Mouse (Mus musculus): Measurements from ENCODE around the gene Slc23a4. TPM values are rescaled to one million over a fixed set of nuclear protein-coding genes. Genes with fewer than 3 reads are reported as not detected.

Slc23a4 gene
- polyA plus RNA-seq, 1 experiment = 0.07 TPM

- no peaks in the 10 kb centered on the region for H3K79me2 ChIP-seq (ENCODE audit: control insufficient read depth, insufficient read depth)
- H3K4me2 ChIP-seq (ENCODE audit: low read depth) = no peak overlapping the region
- H3K4me3 ChIP-seq = no peak overlapping the region
- H3K27me3 ChIP-seq (ENCODE audit: control insufficient read depth, insufficient read depth, insufficient read length) = no peaks in the 10 kb centered on the region
- H3K36me3 ChIP-seq (ENCODE audit: control insufficient read depth, insufficient read depth) = no peaks in the 10 kb centered on the region
- TF ChIP-seq POLR2AphosphoS2 (IDR thresholded peaks at IDR 0.05; ENCODE audit: insufficient read length, low read depth) (no peak), E2F4 (IDR thresholded peaks at IDR 0.05; ENCODE audit: insufficient read depth) (no peak), MYOD1 (IDR thresholded peaks at IDR 0.05; ENCODE audit: control insufficient read depth in 1 of 3, insufficient read length in 2 of 3, low read depth in 2 of 3) (no peak), MYOG (IDR thresholded peaks at IDR 0.05; ENCODE audit: control insufficient read depth in 1 of 3, insufficient read depth in 1 of 3, insufficient read length in 2 of 3, low read depth in 2 of 3) (no peak)
- H3ac ChIP-seq (ENCODE audit: control insufficient read depth, insufficient read length) = no peak overlapping the region
Measured at GRCm38 (mm10) chr6:34954926-34955861, 33.0 kb downstream of the Slc23a4 start.

- no peak overlapping the region for H3K4me3 ChIP-seq
- H3K4me2 ChIP-seq (ENCODE audit: low read depth) = no peak overlapping the region
- H3ac ChIP-seq (ENCODE audit: control insufficient read depth, insufficient read length) = no peak overlapping the region
- no peaks in the 10 kb centered on the region for H3K27me3 ChIP-seq (ENCODE audit: control insufficient read depth, insufficient read depth, insufficient read length)
- H3K36me3 ChIP-seq (ENCODE audit: control insufficient read depth, insufficient read depth) = no peaks in the 10 kb centered on the region
- TF ChIP-seq SRF (IDR thresholded peaks at IDR 0.05; ENCODE audit: control insufficient read depth, insufficient read length, low read depth) (no peak), POLR2A (IDR thresholded peaks at IDR 0.05; ENCODE audit: insufficient read length, low read depth) (no peak), USF1 (IDR thresholded peaks at IDR 0.05; ENCODE audit: low read depth) (no peak), REST (IDR thresholded peaks at IDR 0.05; ENCODE audit: insufficient read depth, insufficient read length) (no peak), CEBPB (IDR thresholded peaks at IDR 0.05; ENCODE audit: insufficient read depth, poor library complexity, severe bottlenecking) (no peak), TCF12 (IDR thresholded peaks at IDR 0.05; ENCODE audit: insufficient read depth, poor library complexity, severe bottlenecking) (no peak), E2F4 (IDR thresholded peaks at IDR 0.05; ENCODE audit: insufficient read depth) (no peak), POLR2AphosphoS2 (IDR thresholded peaks at IDR 0.05; ENCODE audit: insufficient read length, low read depth) (no peak), MAX (IDR thresholded peaks at IDR 0.05; ENCODE audit: low read depth) (no peak), MYOD1 (IDR thresholded peaks at IDR 0.05; ENCODE audit: control insufficient read depth in 1 of 3, insufficient read length in 2 of 3, low read depth in 2 of 3) (no peak), MYOG (IDR thresholded peaks at IDR 0.05; ENCODE audit: control insufficient read depth in 1 of 3, insufficient read depth in 1 of 3, insufficient read length in 2 of 3, low read depth in 2 of 3) (no peak), TCF3 (IDR thresholded peaks at IDR 0.05; ENCODE audit: insufficient read length, low read depth) (no peak)
- no peaks in the 10 kb centered on the region for H3K79me2 ChIP-seq (ENCODE audit: control insufficient read depth, insufficient read depth)
Measured at GRCm38 (mm10) chr6:34951956-34952667, 36.1 kb downstream of the Slc23a4 start.

GRCm38 (mm10) chr6:34951518-34951917 is 36.7 kb downstream of the Slc23a4 start:
- no peak overlapping the region for H3K4me3 ChIP-seq
- TF ChIP-seq MYOD1 (IDR thresholded peaks at IDR 0.05; ENCODE audit: control insufficient read depth in 1 of 3, insufficient read length in 2 of 3, low read depth in 2 of 3) (no peak), MAX (IDR thresholded peaks at IDR 0.05; ENCODE audit: low read depth) (no peak), SRF (IDR thresholded peaks at IDR 0.05; ENCODE audit: control insufficient read depth, insufficient read length, low read depth) (no peak), POLR2A (IDR thresholded peaks at IDR 0.05; ENCODE audit: insufficient read length, low read depth) (no peak), TCF3 (IDR thresholded peaks at IDR 0.05; ENCODE audit: insufficient read length, low read depth) (no peak), REST (IDR thresholded peaks at IDR 0.05; ENCODE audit: insufficient read depth, insufficient read length) (no peak)
- H3K4me2 ChIP-seq (ENCODE audit: low read depth) = no peak overlapping the region
- H3K36me3 ChIP-seq (ENCODE audit: control insufficient read depth, insufficient read depth) = no peaks in the 10 kb centered on the region
- no peak overlapping the region for H3ac ChIP-seq (ENCODE audit: control insufficient read depth, insufficient read length)
- no peaks in the 10 kb centered on the region for H3K27me3 ChIP-seq (ENCODE audit: control insufficient read depth, insufficient read depth, insufficient read length)
- no peaks in the 10 kb centered on the region for H3K79me2 ChIP-seq (ENCODE audit: control insufficient read depth, insufficient read depth)

GRCm38 (mm10) chr6:34948461-34948860 is 39.7 kb downstream of the Slc23a4 start:
- no peak for TF ChIP-seq TCF12 (IDR thresholded peaks at IDR 0.05; ENCODE audit: insufficient read depth, poor library complexity, severe bottlenecking)
- no peak for TF ChIP-seq USF1 (IDR thresholded peaks at IDR 0.05; ENCODE audit: low read depth)
- no peak for TF ChIP-seq E2F4 (IDR thresholded peaks at IDR 0.05; ENCODE audit: insufficient read depth)
- TF ChIP-seq CEBPB (IDR thresholded peaks at IDR 0.05; ENCODE audit: insufficient read depth, poor library complexity, severe bottlenecking) = no peak
- no peak for TF ChIP-seq POLR2A (IDR thresholded peaks at IDR 0.05; ENCODE audit: insufficient read length, low read depth)
- TF ChIP-seq POLR2AphosphoS2 (IDR thresholded peaks at IDR 0.05; ENCODE audit: insufficient read length, low read depth) = no peak
- no peak for TF ChIP-seq REST (IDR thresholded peaks at IDR 0.05; ENCODE audit: insufficient read depth, insufficient read length)
- TF ChIP-seq MYOG (IDR thresholded peaks at IDR 0.05; ENCODE audit: control insufficient read depth in 1 of 3, insufficient read depth in 1 of 3, insufficient read length in 2 of 3, low read depth in 2 of 3) = no peak
- TF ChIP-seq MYOD1 (IDR thresholded peaks at IDR 0.05; ENCODE audit: control insufficient read depth in 1 of 3, insufficient read length in 2 of 3, low read depth in 2 of 3) = no peak
- no peak for TF ChIP-seq TCF3 (IDR thresholded peaks at IDR 0.05; ENCODE audit: insufficient read length, low read depth)
- no peak for TF ChIP-seq MAX (IDR thresholded peaks at IDR 0.05; ENCODE audit: low read depth)
- TF ChIP-seq SRF (IDR thresholded peaks at IDR 0.05; ENCODE audit: control insufficient read depth, insufficient read length, low read depth) = no peak
- H3K27me3 ChIP-seq (ENCODE audit: control insufficient read depth, insufficient read depth, insufficient read length) = no peaks in the 10 kb centered on the region
- H3K4me2 ChIP-seq (ENCODE audit: low read depth) = no peak overlapping the region
- no peaks in the 10 kb centered on the region for H3K79me2 ChIP-seq (ENCODE audit: control insufficient read depth, insufficient read depth)
- no peak overlapping the region for H3K4me3 ChIP-seq
- H3ac ChIP-seq (ENCODE audit: control insufficient read depth, insufficient read length) = no peak overlapping the region
- no peaks in the 10 kb centered on the region for H3K36me3 ChIP-seq (ENCODE audit: control insufficient read depth, insufficient read depth)

Measured in myocyte (in vitro differentiated cells).